Mouse (Mus musculus) heart, embryonic 16.5 days (tissue): ENCODE results near the gene Mrpl45. TPM values are rescaled to one million over a fixed set of nuclear protein-coding genes. Genes with fewer than 3 reads are reported as not detected.
A peak's percentile ranks its signal among the peaks of the same experiment; 100 is the strongest.

ENCODE experiments used
- ATAC-seq: fragments of 200-750 bp; cut with Nextera tagmentation; replicated peaks from 2 replicates; pipeline ENCODE4 v1.8.0; 2017; ENCODE audit warnings: moderate number of reproducible peaks; ENCODE audit not compliant: insufficient read depth, low FRiP score; ENCODE audit errors: extremely low read depth
- H3K27ac ChIP-seq: fragments of 300-500 bp; sonication (generic); 2 replicates; pipeline ENCODE4 v1.5.1; 2014; ENCODE audit warnings: mild to moderate bottlenecking, low read length, control low read depth, moderate library complexity
- H3K27me3 ChIP-seq: fragments of 300-500 bp; sonication (generic); 2 replicates; pipeline ENCODE4 v1.6.1; 2014; ENCODE audit warnings: low read length, mixed read lengths; ENCODE audit not compliant: control insufficient read depth, insufficient read depth
- H3K36me3 ChIP-seq: fragments of 300-500 bp; sonication (generic); 2 replicates; pipeline ENCODE4 v1.6.1; 2014; ENCODE audit not compliant: control insufficient read depth, insufficient read depth
- H3K4me1 ChIP-seq: fragments of 300-500 bp; sonication (generic); 2 replicates; pipeline ENCODE4 v1.6.1; 2014; ENCODE audit warnings: low read length, mixed read lengths; ENCODE audit not compliant: control insufficient read depth, insufficient read depth
- H3K4me2 ChIP-seq: fragments of 300-500 bp; sonication (generic); 2 replicates; pipeline ENCODE4 v1.6.1; 2014; ENCODE audit warnings: low read depth, mild to moderate bottlenecking, control low read depth, low read length
- H3K4me3 ChIP-seq: fragments of 300-500 bp; sonication (generic); 2 replicates; pipeline ENCODE4 v1.5.1; 2014; ENCODE audit warnings: mild to moderate bottlenecking, control low read depth, low read length
- H3K9ac ChIP-seq: fragments of 300-500 bp; sonication (generic); 2 replicates; pipeline ENCODE4 v1.6.1; 2014; ENCODE audit warnings: low read length, control low read depth
- H3K9me3 ChIP-seq: fragments of 300-500 bp; sonication (generic); replicated peaks from 2 replicates; pipeline ENCODE4 v1.6.1; 2016; ENCODE audit warnings: low read length; ENCODE audit not compliant: control insufficient read depth
- WGBS: fragments of 180-500 bp; shearing (Covaris S2); extraction: QIAGEN DNeasy Blood & Tissue Kit; methylation state at CpG from one replicate; pipeline ENCODE4 v1.1.7; 2014; 5-methylcytosine and 5-hydroxymethylcytosine counted together
- polyA plus RNA-seq: library from polyadenylated mRNA; unstranded; fragments of >200 nt; fragmentation: Nextera tagmentation; extraction: Ambion mirVana; gene quantifications from 2 replicates; pipeline ENCODE4 v1.2.1, GENCODE M21; 2015

Mrpl45 gene
- polyA plus RNA-seq, 1 experiment from 2014 or later = 59.8 TPM

DNA sequence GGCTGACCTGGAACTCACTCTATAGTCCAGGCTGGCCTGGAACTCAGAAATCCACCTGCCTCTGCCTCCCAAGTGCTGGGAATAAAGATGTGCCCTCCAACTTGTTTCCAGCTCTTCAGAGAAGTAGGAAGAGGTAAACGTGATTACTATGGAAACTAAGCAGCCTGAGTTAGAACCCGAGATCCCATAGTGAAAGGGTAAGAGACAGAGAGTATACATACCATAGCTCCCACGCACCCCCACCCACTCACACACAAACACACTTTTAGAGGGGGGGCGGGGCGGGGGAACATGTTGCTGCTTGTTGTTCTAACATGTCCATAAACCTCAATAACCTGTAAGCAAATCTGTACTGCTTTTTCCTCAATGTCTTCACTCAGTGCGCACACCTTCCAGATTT is 37.1 kb upstream of the Mrpl45 start:
- peak overlapping the region; percentile 98 for H3K27ac ChIP-seq
- H3K4me1 ChIP-seq = peaks cover 21% of the 10 kb centered on the region

GRCm38 (mm10) chr11:97279040-97279404 is 36.5 kb upstream of the Mrpl45 start:
- Histone ChIP-seq H3K27me3 (no peaks in the 10 kb centered on the region), H3K9ac (peak overlapping the region; percentile 99), H3K4me2 (peak overlapping the region; percentile 85), H3K36me3 (no peaks in the 10 kb centered on the region), H3K4me3 (peak overlapping the region; percentile 83), H3K4me1 (peaks cover 21% of the 10 kb centered on the region), H3K9me3 (no peaks in the 10 kb centered on the region), H3K27ac (peak overlapping the region; percentile 98)
- ATAC-seq = 0 out of 2 replicates have a peak, but pooled peaks have one; percentile 1
- WGBS = 13% methylated on average over 11 of the region's 11 CpGs

More for the DNA sequence above, 37.1 kb upstream of the Mrpl45 start:
- Histone ChIP-seq H3K9me3 (no peaks in the 10 kb centered on the region), H3K4me3 (peak overlapping the region; percentile 83), H3K9ac (peak overlapping the region; percentile 99), H3K4me2 (peak overlapping the region; percentile 85), H3K36me3 (no peaks in the 10 kb centered on the region), H3K27me3 (no peaks in the 10 kb centered on the region)
- WGBS = 68% methylated on average over 6 of the region's 6 CpGs
- no peak for ATAC-seq

DNA sequence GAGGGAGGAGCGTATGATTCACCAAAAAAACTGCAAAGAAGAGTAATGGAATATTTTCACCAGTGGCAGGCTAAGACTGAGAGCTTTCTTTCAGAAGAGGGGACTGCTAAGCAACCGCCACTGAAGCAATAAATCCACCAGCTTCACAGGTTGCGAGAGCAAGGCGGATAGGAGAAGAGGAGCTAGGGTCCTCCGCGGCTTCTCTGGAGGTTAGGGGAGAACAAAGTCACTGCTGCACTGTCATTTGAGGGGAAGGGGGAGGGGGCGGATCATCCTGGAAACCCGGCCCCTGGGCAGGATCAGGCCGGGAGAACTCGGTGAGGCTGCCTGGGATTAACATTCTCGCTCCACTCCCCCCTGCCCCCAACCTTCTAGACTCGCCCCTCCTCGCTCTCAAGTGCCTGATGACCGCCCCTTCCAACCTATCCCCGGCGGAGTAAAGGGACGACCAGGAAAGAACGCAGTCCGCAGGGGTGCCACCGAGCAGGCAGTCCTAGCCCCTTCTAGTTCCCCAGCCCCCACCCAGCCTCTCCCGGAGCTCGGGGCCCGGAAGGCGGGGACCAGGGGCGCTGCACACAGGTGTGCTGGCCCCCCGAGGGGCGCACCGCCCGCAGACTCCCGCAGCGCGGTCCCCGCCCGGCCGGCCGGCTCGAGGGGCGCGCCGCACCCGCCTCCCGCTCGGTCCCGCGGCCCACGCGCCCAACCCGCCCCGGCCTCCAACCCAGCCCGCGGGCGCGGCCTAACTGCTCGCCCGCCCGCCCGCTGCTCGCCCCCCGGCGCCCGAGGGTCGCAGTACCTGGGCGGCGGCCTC is 35.9 kb upstream of the Mrpl45 start:
- H3K4me3 ChIP-seq = peak overlapping the region; percentile 83
- peaks cover 21% of the 10 kb centered on the region for H3K4me1 ChIP-seq
- no peaks in the 10 kb centered on the region for H3K9me3 ChIP-seq
- H3K36me3 ChIP-seq = no peaks in the 10 kb centered on the region
- H3K27ac ChIP-seq = peak overlapping the region; percentile 98
- 1% methylated on average over 47 of the region's 64 CpGs for WGBS
- peak overlapping the region; percentile 85 for H3K4me2 ChIP-seq
- peak; percentile 81 for ATAC-seq
- no peaks in the 10 kb centered on the region for H3K27me3 ChIP-seq
- peak overlapping the region; percentile 99 for H3K9ac ChIP-seq

GRCm38 (mm10) chr11:97280216-97280861 is 35.2 kb upstream of the Mrpl45 start, which contains the start of gene Npepps:
Npepps (minus strand) TSS chr11:97280638.
- ATAC-seq = peak; percentile 74
- 2% methylated on average over 55 of the region's 83 CpGs for WGBS

DNA sequence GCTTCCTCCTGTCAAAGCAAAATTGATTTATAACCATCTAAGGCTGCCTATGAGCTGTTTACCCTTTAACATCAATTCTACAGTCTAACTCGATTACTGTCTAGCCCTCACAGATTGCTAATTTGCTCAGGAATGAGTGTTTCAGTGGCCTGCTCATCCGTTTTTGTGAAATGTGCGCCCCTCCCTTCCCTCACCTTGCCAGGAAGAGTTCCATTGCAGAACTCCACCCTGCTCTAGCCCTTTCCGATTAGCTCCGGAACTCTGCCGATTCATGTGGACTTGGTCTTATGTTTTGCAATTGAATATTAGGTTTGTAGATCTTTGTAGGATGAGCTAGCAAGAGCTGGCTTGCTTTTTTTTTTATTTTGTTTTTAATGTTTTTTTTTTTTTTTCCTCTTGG is 33.3 kb upstream of the Mrpl45 start:
- Histone ChIP-seq H3K36me3 (no peaks in the 10 kb centered on the region), H3K27ac (no peak overlapping the region), H3K9ac (no peak overlapping the region), H3K9me3 (no peaks in the 10 kb centered on the region), H3K4me2 (no peak overlapping the region), H3K4me3 (no peak overlapping the region), H3K4me1 (peaks cover 21% of the 10 kb centered on the region), H3K27me3 (no peaks in the 10 kb centered on the region)
- 79% methylated on average over 6 of the region's 6 CpGs for WGBS
- ATAC-seq = no peak

More at GRCm38 (mm10) chr11:97280216-97280861, 35.2 kb upstream of the Mrpl45 start, which contains the start of gene Npepps:
- peak within 1 kb of the TSS; percentile 83 for H3K4me3 ChIP-seq
- H3K27ac ChIP-seq = peak within 1 kb of the TSS; percentile 98
- H3K36me3 ChIP-seq = no peaks in the 10 kb centered on the region
- H3K4me2 ChIP-seq = peak within 1 kb of the TSS; percentile 85
- H3K9ac ChIP-seq = peak within 1 kb of the TSS; percentile 99
- H3K9me3 ChIP-seq = no peaks in the 10 kb centered on the region
- peaks cover 21% of the 10 kb centered on the region for H3K4me1 ChIP-seq
- H3K27me3 ChIP-seq = no peaks in the 10 kb centered on the region

- H3K27me3 ChIP-seq = no peaks in the 10 kb centered on the region
- no peak overlapping the region for H3K27ac ChIP-seq
- H3K36me3 ChIP-seq = no peaks in the 10 kb centered on the region
- 81% methylated on average over 4 of the region's 4 CpGs for WGBS
- H3K9ac ChIP-seq = no peak overlapping the region
- no peak overlapping the region for H3K4me3 ChIP-seq
- H3K9me3 ChIP-seq = no peaks in the 10 kb centered on the region
- peaks cover 12% of the 10 kb centered on the region for H3K4me1 ChIP-seq
- H3K4me2 ChIP-seq = no peak overlapping the region
- ATAC-seq = no peak
Measured at GRCm38 (mm10) chr11:97284854-97285253, 30.7 kb upstream of the Mrpl45 start.

- H3K36me3 ChIP-seq = no peaks in the 10 kb centered on the region
- no peak overlapping the region for H3K9ac ChIP-seq
- H3K4me2 ChIP-seq = no peak overlapping the region
- 47% methylated on average over 7 of the region's 9 CpGs for WGBS
- no peaks in the 10 kb centered on the region for H3K27me3 ChIP-seq
- H3K4me1 ChIP-seq = peaks cover 12% of the 10 kb centered on the region
- peak overlapping the region; percentile 74 for H3K27ac ChIP-seq
- H3K9me3 ChIP-seq = no peaks in the 10 kb centered on the region
- H3K4me3 ChIP-seq = no peak overlapping the region
- ATAC-seq = peak; percentile 45; the same call in 1 of the 2 replicates
Measured at GRCm38 (mm10) chr11:97285852-97286775, 29.4 kb upstream of the Mrpl45 start.

DNA sequence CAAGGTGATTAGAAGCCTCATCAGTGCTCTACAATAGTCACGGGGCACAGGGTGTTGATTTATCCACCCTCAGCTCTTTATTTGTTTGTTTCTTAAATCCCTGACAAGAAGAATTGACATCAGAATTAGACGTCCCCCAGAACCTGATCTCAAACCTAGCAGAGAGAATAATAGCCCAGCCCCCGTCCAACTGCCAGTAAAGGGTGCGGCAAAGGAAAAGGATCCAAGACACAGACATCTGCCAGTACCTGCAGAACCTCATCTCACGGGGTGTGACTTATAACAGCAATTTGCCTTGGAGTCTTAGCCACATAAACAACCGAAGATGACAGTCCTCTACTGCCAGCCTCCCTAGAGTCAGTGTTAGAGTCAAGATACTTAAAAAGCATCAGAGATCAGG is 28.5 kb upstream of the Mrpl45 start:
- 62% methylated on average over 6 of the region's 6 CpGs for WGBS
- no peak overlapping the region for H3K27ac ChIP-seq
- H3K9me3 ChIP-seq = no peaks in the 10 kb centered on the region

More for the DNA sequence above, 28.5 kb upstream of the Mrpl45 start:
- no peak for ATAC-seq
- H3K4me1 ChIP-seq = peaks cover 12% of the 10 kb centered on the region
- H3K27me3 ChIP-seq = no peaks in the 10 kb centered on the region
- H3K36me3 ChIP-seq = no peaks in the 10 kb centered on the region
- no peak overlapping the region for H3K4me2 ChIP-seq
- no peak overlapping the region for H3K9ac ChIP-seq
- no peak overlapping the region for H3K4me3 ChIP-seq
